Mouse (Mus musculus) heart, embryonic 13.5 days (tissue): Measurements from ENCODE around the gene Pip4p1. TPM values are rescaled to one million over a fixed set of nuclear protein-coding genes. Genes with fewer than 3 reads are reported as not detected.
"Not testable (repeated sequence)": the region's sequence is repeated elsewhere in the genome, so short reads cannot be mapped to it uniquely, and the experiment has no call there.

Source experiments
- ATAC-seq: fragments of 200-750 bp; cut with Nextera tagmentation; 2 replicates; pipeline ENCODE4 v1.8.0; 2017; ENCODE audit warnings: moderate TSS enrichment; ENCODE audit not compliant: insufficient number of reproducible peaks, low FRiP score, low TSS enrichment; ENCODE audit errors: extremely low read depth
- H3K27ac ChIP-seq: fragments of 300-500 bp; sonication (generic); replicated peaks from 2 replicates; pipeline ENCODE4 v1.5.1; 2015; ENCODE audit warnings: moderate library complexity, mild to moderate bottlenecking, inconsistent platforms
- H3K27me3 ChIP-seq: fragments of 300-500 bp; sonication (generic); replicated peaks from 2 replicates; pipeline ENCODE4 v1.6.1; 2015; ENCODE audit warnings: mild to moderate bottlenecking, inconsistent platforms
- H3K36me3 ChIP-seq: fragments of 300-500 bp; sonication (generic); 2 replicates; pipeline ENCODE4 v1.6.1; 2015; ENCODE audit warnings: mild to moderate bottlenecking, inconsistent platforms
- H3K4me1 ChIP-seq: fragments of 300-500 bp; sonication (generic); 2 replicates; pipeline ENCODE4 v1.6.1; 2015; ENCODE audit warnings: inconsistent platforms
- H3K4me2 ChIP-seq: fragments of 300-500 bp; sonication (generic); 2 replicates; pipeline ENCODE4 v1.6.1; 2015; ENCODE audit warnings: inconsistent platforms, mild to moderate bottlenecking, moderate library complexity
- H3K4me3 ChIP-seq: fragments of 300-500 bp; sonication (generic); 2 replicates; pipeline ENCODE4 v1.5.1; 2015; ENCODE audit warnings: moderate library complexity, mild to moderate bottlenecking, inconsistent platforms
- H3K9ac ChIP-seq: fragments of 300-500 bp; sonication (generic); 2 replicates; pipeline ENCODE4 v1.6.1; 2015; ENCODE audit warnings: inconsistent platforms, mild to moderate bottlenecking, moderate library complexity
- H3K9me3 ChIP-seq: fragments of 300-500 bp; sonication (generic); 2 replicates; pipeline ENCODE4 v1.6.1; 2016; ENCODE audit warnings: inconsistent platforms
- WGBS: fragments of 180-500 bp; shearing (Covaris S2); methylation state at CpG from one replicate; pipeline ENCODE4 v1.1.7; 2015; ENCODE audit warnings: mixed read lengths; 5-methylcytosine and 5-hydroxymethylcytosine counted together
- polyA plus RNA-seq: library from polyadenylated mRNA; unstranded; fragments of >200 nt; fragmentation: Nextera tagmentation; extraction: Ambion mirVana; gene quantifications from 2 replicates; pipeline ENCODE4 v1.2.1, GENCODE M21; 2015

Gene Pip4p1
- polyA plus RNA-seq, 1 experiment from 2014 or later: 34.9 TPM

DNA sequence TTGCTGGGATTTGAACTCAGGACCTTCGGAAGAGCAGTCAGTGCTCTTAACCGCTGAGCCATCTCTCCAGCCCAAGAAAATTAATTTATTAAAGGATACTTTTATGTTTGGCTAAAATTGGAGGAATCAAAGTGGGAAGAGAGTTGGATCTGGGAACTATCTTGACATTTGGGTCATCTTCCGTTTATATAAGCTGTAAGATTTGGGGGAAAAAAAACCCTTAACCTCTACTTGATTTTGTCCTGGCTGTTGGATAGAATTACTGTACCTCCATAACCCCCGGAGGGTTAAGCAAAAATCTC is 25.9 kb downstream of the Pip4p1 start:
- Histone ChIP-seq H3K27ac (no peak overlapping the region), H3K36me3 (no peaks in the 10 kb centered on the region), H3K9me3 (no peaks in the 10 kb centered on the region), H3K9ac (no peak overlapping the region), H3K4me3 (no peak overlapping the region), H3K4me2 (no peak overlapping the region), H3K27me3 (no peaks in the 10 kb centered on the region), H3K4me1 (peaks cover 5% of the 10 kb centered on the region)
- WGBS: 83% methylated on average over 4 of the region's 4 CpGs
- ATAC-seq: no peak

- H3K4me2 ChIP-seq: peak overlapping the region; percentile 85
- ATAC-seq: peak; percentile 54
- H3K36me3 ChIP-seq: no peaks in the 10 kb centered on the region
- no peaks in the 10 kb centered on the region for H3K27me3 ChIP-seq
- H3K4me1 ChIP-seq: peaks cover 5% of the 10 kb centered on the region
- H3K27ac ChIP-seq: no peak overlapping the region
- no peaks in the 10 kb centered on the region for H3K9me3 ChIP-seq
- peak overlapping the region; percentile 74 for H3K9ac ChIP-seq
- WGBS: 3% methylated on average over 26 of the region's 26 CpGs
- peak overlapping the region; percentile 52 for H3K4me3 ChIP-seq
Measured at GRCm38 (mm10) chr14:50903973-50904827, 26.5 kb downstream of the Pip4p1 start.

- 88% methylated on average over 2 of the region's 2 CpGs for WGBS
- not testable (repeated sequence) for H3K9me3 ChIP-seq, H3K36me3 ChIP-seq, ATAC-seq, H3K9ac ChIP-seq, H3K4me2 ChIP-seq, H3K4me3 ChIP-seq, H3K27ac ChIP-seq
- Histone ChIP-seq H3K27me3 (peaks cover 30% of the 10 kb centered on the region), H3K4me1 (peaks cover 18% of the 10 kb centered on the region)
Measured at GRCm38 (mm10) chr14:50897992-50898391, 32.7 kb downstream of the Pip4p1 start.

GRCm38 (mm10) chr14:50897374-50897765 is 33.3 kb downstream of the Pip4p1 start, which contains the start of gene Klhl33:
Gene Klhl33, minus strand, starts transcription at chr14:50897507.
- 31% methylated on average over 7 of the region's 7 CpGs for WGBS
- H3K9me3 ChIP-seq: no peaks in the 10 kb centered on the region
- peaks cover 23% of the 10 kb centered on the region for H3K4me1 ChIP-seq
- peak within 1 kb of the TSS; percentile 79 for H3K9ac ChIP-seq
- H3K27me3 ChIP-seq: peaks cover 30% of the 10 kb centered on the region
- peak within 1 kb of the TSS; percentile 55 for H3K4me3 ChIP-seq
- no peak for ATAC-seq
- peak within 1 kb of the TSS; percentile 92 for H3K4me2 ChIP-seq
- H3K36me3 ChIP-seq: no peaks in the 10 kb centered on the region
- H3K27ac ChIP-seq: no peak within 1 kb of the TSS

GRCm38 (mm10) chr14:50896747-50897373 is 33.8 kb downstream of the Pip4p1 start:
- Histone ChIP-seq H3K4me2 (peak overlapping the region; percentile 92), H3K9me3 (no peaks in the 10 kb centered on the region), H3K27me3 (peaks cover 30% of the 10 kb centered on the region), H3K9ac (peak overlapping the region; percentile 79), H3K36me3 (no peaks in the 10 kb centered on the region), H3K4me3 (peak overlapping the region; percentile 55), H3K27ac (no peak overlapping the region), H3K4me1 (peaks cover 23% of the 10 kb centered on the region)
- 12% methylated on average over 23 of the region's 23 CpGs for WGBS
- ATAC-seq: no peak

DNA sequence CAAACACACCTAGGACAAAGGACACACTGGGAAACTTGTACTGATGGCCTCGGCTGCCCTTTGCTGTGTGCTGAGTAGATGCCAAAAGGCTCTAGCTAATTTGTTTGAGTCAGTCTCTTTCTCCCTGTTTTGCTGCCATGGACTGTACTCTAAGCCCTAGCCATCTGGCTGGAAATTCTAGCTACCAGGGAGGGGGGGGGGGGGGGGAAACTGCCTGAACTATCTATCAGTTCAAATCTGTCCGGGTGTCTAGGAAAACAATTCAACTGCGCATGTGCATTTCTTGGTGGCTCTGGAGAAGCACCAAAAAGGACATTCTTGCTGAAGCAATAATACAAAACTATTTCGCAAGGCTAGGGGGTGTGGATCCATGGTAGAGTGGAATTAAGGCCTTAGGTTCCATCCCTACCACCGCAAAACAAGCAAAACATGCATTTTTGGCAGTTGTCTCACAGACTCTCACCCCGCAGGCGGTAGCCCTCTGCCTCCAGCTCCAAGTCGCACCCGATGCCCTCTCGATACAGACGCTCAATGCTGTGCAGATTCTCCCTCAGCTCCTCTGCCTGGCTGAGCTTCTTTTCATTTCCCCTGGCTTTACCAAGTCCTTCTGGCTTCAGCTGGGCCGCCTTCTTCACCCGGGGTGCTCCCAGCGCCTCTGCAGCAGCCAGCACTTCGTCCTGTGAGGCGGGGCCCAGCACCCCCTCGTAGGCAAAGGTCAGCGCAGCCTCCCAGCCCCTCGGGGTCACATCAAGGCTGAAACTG is 34.5 kb downstream of the Pip4p1 start:
- ATAC-seq: no peak
- no peaks in the 10 kb centered on the region for H3K36me3 ChIP-seq
- peaks cover 30% of the 10 kb centered on the region for H3K27me3 ChIP-seq
- H3K4me1 ChIP-seq: peaks cover 23% of the 10 kb centered on the region
- H3K27ac ChIP-seq: no peak overlapping the region
- peak overlapping the region; percentile 92 for H3K4me2 ChIP-seq
- peak overlapping the region; percentile 79 for H3K9ac ChIP-seq
- peak overlapping the region; percentile 55 for H3K4me3 ChIP-seq
- 15% methylated on average over 19 of the region's 19 CpGs for WGBS
- H3K9me3 ChIP-seq: no peaks in the 10 kb centered on the region

DNA sequence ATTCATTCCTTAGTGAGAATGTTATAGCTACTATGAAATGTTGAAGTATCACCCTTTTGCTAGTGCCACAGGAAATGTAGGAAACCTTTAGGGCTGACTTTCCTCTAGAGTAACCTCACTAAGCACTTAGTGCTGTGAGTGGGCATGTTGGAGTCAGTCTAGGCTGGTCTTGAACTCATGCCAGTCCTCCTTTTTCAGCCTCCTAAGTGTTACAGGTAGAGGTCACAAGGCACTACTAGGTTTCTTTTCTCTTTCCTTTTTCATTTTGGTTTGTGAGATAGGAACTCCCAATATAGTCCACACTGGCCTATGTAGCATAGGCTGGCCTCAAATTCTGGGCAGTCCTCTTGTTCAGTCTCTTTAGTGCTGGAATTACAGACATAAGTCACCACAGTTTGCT is 35.2 kb downstream of the Pip4p1 start:
- no peak overlapping the region for H3K4me2 ChIP-seq
- no peaks in the 10 kb centered on the region for H3K9me3 ChIP-seq
- no peak for ATAC-seq
- H3K4me1 ChIP-seq: peaks cover 23% of the 10 kb centered on the region
- H3K27ac ChIP-seq: no peak overlapping the region
- peaks cover 30% of the 10 kb centered on the region for H3K27me3 ChIP-seq
- H3K36me3 ChIP-seq: no peaks in the 10 kb centered on the region
- H3K4me3 ChIP-seq: no peak overlapping the region
- no peak overlapping the region for H3K9ac ChIP-seq

DNA sequence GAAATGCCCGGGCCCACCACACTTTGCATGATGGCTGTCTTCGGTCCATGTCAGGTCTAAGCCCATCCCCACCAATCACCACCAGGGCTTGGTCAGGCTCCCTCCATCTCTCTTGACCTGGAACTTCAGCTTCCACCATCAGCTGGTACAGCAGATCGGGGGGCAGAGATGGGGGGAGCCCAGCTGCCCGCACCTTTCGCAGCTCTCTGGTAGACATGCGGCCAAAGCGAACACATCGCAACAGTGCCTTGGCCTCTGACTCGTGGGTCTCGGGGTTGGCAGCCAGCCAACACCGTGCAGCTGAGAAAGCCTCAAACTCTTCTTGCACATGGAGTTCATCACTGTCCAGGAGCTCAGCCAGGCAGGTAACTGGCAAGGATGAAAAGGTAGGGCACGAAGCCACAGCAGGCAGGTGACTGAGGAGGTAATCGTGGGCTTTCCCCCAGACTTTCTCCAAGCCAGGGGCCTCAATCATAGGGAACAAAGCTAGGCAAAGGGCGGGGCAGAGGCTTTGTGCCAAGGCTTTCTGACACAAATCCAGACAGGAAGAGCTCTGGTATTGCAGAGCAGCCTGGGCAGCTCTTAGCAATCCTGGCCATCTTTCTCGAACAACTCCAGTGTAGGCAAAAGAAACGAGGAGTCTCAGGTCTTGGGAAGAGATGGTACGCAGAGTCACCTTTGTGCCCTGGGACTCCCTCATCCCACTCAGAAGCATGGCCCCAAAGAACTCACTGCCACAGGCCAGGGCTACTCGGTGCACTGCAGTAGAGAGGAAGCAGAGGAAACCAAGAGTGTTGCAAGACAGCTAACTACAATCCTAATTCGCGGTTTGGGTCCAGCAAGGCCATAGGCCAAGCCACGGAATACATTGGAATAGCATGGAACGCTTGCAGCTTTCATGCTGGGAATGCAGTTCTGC is 37.9 kb downstream of the Pip4p1 start:
- Histone ChIP-seq H3K27me3 (peaks cover 28% of the 10 kb centered on the region), H3K36me3 (no peaks in the 10 kb centered on the region), H3K9ac (no peak overlapping the region), H3K27ac (no peak overlapping the region), H3K4me3 (no peak overlapping the region), H3K4me1 (peaks cover 23% of the 10 kb centered on the region), H3K9me3 (no peaks in the 10 kb centered on the region), H3K4me2 (no peak overlapping the region)
- 71% methylated on average over 22 of the region's 22 CpGs for WGBS
- ATAC-seq: no peak

GRCm38 (mm10) chr14:50892091-50892490 is 38.6 kb downstream of the Pip4p1 start:
- 77% methylated on average over 7 of the region's 7 CpGs for WGBS
- H3K4me1 ChIP-seq: peaks cover 17% of the 10 kb centered on the region
- peaks cover 21% of the 10 kb centered on the region for H3K27me3 ChIP-seq
- ATAC-seq: no peak
- H3K27ac ChIP-seq: no peak overlapping the region
- H3K9ac ChIP-seq: no peak overlapping the region
- no peaks in the 10 kb centered on the region for H3K9me3 ChIP-seq
- no peaks in the 10 kb centered on the region for H3K36me3 ChIP-seq
- no peak overlapping the region for H3K4me3 ChIP-seq
- H3K4me2 ChIP-seq: no peak overlapping the region

DNA sequence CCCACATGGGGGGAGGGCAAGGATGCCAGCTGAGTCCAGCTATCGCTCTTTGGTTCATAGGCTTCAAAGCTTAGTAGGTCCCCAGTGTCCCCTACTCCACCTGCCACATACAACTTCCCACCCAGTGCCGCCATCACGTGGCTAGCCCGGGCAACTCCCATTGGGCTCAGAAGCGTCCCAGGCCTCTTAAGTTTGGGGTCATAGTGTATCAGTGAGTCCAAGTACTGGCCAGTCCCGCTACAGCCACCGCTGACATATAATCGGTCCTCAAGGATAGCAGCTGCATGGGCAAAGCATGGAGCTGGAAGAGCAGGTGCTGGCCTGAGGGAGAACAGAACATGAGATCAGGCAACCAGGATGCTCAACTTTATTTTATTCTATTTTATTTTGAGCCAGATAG is 39.0 kb downstream of the Pip4p1 start:
- ATAC-seq: no peak
- no peak overlapping the region for H3K4me3 ChIP-seq
- H3K9ac ChIP-seq: no peak overlapping the region
- H3K4me1 ChIP-seq: peaks cover 12% of the 10 kb centered on the region
- 85% methylated on average over 8 of the region's 8 CpGs for WGBS
- no peaks in the 10 kb centered on the region for H3K9me3 ChIP-seq
- H3K27me3 ChIP-seq: peaks cover 16% of the 10 kb centered on the region
- H3K27ac ChIP-seq: no peak overlapping the region
- no peaks in the 10 kb centered on the region for H3K36me3 ChIP-seq
- H3K4me2 ChIP-seq: no peak overlapping the region
